Mouse (Mus musculus) CD4-positive, CD25-positive, alpha-beta regulatory T cell, adult 9 weeks (primary cell): Measurements from ENCODE around the gene Ak8. TPM values are rescaled to one million over a fixed set of nuclear protein-coding genes. Genes with fewer than 3 reads are reported as not detected.

Experiments used
- polyA plus RNA-seq: library from polyadenylated mRNA; unstranded; fragments of 100-300 nt; shearing (Covaris generic); gene quantifications from one replicate; pipeline ENCODE4 v1.2.1, GENCODE M21; 2017

Gene Ak8
- polyA plus RNA-seq: 0.30 TPM

DNA sequence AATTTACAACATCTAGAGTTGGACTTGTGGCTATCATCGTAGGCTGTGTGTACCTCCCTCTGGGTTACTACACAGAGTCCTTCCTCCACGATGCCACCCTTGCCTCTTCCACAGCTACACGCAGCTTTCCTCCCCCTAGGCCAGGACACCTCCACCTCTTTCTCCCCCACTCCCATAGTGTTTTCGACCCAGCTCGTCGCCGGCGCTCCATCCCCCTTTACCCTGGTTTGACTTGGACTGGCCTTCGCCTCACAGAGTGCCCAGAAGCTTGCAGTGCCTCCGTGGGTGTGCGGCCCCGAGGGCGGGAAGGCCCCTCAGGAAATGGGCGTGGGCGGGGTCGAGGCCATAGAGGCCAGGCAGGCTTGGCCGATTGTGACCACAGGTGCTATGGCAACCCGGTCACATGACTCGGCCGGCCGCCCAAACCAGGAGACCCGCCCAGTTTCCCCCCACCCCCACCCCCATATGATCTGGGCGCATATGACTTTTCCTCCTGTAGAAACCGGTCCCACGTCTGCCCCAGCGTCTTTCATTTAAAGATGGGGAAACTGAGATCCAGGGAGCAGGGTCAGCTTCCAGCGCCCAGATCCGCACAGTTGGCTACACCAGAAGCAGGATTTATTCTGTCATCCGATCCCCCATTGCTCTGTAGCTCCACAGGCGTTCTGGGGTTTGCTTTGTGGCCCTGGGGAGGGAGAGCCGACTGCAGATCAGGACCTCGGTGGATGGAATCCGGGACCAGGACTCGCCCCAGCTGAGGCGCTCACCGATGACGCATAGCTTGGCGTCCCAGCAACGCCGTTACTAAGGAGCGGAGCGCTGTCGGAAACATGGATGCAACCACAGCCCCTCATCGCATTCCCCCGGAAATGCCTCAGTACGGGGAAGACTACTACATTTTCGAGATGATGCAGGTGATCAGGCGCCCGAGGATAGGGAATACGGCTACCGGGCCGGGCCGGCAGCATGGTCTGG is at the start of gene Ak8, which contains the start of gene Spaca9:
Ak8 (plus strand) TSS at position 804 of the 975 bp plus-strand sequence.
Spaca9 (minus strand) TSS at position 367 of the 975 bp plus-strand sequence.

DNA sequence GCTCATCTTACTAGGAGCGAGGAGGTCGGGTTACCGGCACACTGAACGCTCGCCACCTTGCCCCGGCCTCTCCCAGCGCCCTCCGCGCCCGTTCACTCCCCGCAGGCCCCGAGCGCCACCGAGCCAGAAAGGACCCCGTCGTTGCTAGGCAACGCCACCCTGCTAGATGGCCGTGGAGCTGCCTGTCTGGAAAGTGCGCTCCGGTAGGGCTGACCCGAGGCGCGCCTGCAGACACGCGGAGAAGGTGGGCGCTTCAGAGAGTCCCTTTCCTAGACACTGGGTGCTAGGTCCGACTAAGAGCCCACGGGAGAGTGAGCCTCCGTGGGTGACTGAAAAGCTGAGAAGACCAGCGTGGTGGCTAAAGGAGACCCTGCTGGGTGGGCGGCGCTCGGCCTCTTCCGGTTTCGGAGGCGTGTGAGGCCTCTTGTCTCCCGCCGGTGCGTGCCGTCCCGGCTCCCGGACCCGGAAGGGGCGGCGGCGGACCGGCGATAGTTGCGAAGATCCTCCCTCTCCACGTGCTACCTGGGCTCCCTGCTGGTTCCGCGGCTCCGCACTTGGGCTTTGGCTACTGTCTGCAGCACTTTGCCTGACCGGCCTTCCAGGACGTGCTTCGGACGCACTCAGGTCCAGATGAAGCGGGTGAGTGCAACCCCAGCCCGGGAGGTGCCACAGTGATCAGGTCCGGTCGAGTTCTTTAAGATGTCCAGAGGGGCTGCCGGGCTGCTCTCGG is 140.4 kb downstream of the Ak8 start, which contains the start of the genes Gtf3c4 and Ddx31:
Gtf3c4 (minus strand) TSS at position 139 of the 730 bp plus-strand sequence.
Ddx31 (plus strand) TSS at position 185 of the 730 bp plus-strand sequence.

Other genes with a start within 250 kb of the Ak8 start
- not detected for gene 1700007K13Rik, start 233.8 kb upstream of the Ak8 start, polyA plus RNA-seq
- gene Mrps2, start 232.1 kb upstream of the Ak8 start, polyA plus RNA-seq: 36.3 TPM
- gene Gbgt1, start 203.3 kb upstream of the Ak8 start, polyA plus RNA-seq: not detected
- gene Gm10134, start 194.1 kb upstream of the Ak8 start, polyA plus RNA-seq: not detected
- 3.0 TPM for gene Ralgds, start 187.0 kb upstream of the Ak8 start, polyA plus RNA-seq
- gene Cel, start 136.8 kb upstream of the Ak8 start, polyA plus RNA-seq: not detected
- 26.5 TPM for gene Gtf3c5, start 116.4 kb upstream of the Ak8 start, polyA plus RNA-seq
- 0.16 TPM for gene Gfi1b, start 78.2 kb upstream of the Ak8 start, polyA plus RNA-seq
- 41.2 TPM for gene Tsc1, start 58.9 kb upstream of the Ak8 start, polyA plus RNA-seq
- not detected for gene Spaca9, start 437 bp upstream of the Ak8 start, polyA plus RNA-seq
- gene Gtf3c4, start 140.2 kb downstream of the Ak8 start, polyA plus RNA-seq: 10.0 TPM
- 29.4 TPM for gene Ddx31, start 140.2 kb downstream of the Ak8 start, polyA plus RNA-seq
- not detected for gene Barhl1, start 216.5 kb downstream of the Ak8 start, polyA plus RNA-seq